Mouse (Mus musculus) layer of hippocampus, postnatal 36 days (tissue): ENCODE data around the gene Cckbr. TPM values are rescaled to one million over a fixed set of nuclear protein-coding genes. Genes with fewer than 3 reads are reported as not detected.

ENCODE experiments used
- DNase-seq, 2 experiments: peaks; one replicate each; pipeline ENCODE4 v3.0.0; 2022
- total RNA-seq, 2 experiments: library from RNA; stranded (reverse); gene quantifications; 2 replicates each; pipeline ENCODE4 v1.2.3; 2021

The Cckbr gene
- total RNA-seq, 2 experiments from 2014 or later = 5.9 to 6.6 TPM

GRCm38 (mm10) chr7:105497881-105498280 lies 72.3 kb downstream of the Cckbr start:
- DNase-seq = no peak

GRCm38 (mm10) chr7:105498854-105499492 lies 73.4 kb downstream of the Cckbr start:
- no peak for DNase-seq

DNA sequence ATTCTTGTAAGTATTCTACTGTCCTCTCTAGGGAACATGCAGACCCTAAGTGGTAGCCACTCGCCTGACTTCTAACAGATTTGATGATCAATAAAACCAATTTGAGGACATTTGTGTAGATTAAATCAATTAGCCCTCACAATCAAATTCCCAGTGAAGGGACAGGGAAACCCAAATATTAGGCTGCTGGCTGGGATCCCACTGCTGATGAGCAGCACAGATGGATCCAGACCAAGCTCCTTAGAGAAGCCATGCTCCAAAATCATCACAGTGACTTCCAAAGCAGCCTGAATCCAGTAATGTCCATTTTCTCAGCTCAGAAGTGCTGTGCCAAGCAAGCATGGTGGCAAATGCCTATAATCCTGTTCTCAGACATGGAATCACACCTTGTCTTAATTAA lies 74.1 kb downstream of the Cckbr start:
- DNase-seq = no peak

- no peak for DNase-seq
These were observed 76.5 kb downstream of the Cckbr start for GRCm38 (mm10) chr7:105501984-105502383.

DNA sequence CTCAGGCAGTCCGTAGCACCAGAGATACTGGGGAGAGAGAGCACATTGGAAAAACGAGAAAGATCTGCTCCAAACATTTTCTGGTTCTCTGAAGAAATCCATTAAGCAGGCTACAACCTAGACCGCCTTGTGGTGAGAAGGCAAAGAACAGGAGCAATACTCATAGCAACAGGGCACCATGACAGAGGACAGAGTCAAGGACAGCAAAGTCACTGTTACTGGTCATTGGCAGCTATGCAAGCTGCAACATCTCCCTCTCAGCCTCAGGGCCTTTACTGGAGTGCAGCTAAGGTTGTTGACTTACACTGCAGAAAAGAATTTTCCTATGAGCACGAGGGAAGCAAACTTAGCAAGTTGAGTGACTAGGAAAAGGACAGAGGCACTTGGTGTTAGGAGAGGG lies 81.7 kb downstream of the Cckbr start:
- no peak for DNase-seq

DNA sequence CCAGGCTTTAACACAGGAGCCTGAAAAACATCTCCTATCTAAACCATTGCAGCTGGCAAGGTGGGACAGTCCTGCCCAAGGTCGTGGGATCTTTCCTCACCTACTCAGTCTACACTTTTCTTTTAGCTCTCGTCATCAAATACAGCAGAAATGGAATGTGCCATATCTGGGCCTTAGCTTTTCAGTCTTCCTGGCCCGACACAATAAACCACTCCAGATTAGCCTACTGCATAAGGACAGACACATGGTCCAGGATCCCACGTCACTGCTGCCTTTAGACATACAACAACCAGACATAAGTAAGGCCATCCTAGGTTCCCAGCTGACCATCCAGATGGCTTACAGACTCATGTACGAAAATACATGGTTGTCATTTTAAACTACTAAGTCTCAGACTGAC lies 84.6 kb downstream of the Cckbr start:
- no peak for DNase-seq

DNA sequence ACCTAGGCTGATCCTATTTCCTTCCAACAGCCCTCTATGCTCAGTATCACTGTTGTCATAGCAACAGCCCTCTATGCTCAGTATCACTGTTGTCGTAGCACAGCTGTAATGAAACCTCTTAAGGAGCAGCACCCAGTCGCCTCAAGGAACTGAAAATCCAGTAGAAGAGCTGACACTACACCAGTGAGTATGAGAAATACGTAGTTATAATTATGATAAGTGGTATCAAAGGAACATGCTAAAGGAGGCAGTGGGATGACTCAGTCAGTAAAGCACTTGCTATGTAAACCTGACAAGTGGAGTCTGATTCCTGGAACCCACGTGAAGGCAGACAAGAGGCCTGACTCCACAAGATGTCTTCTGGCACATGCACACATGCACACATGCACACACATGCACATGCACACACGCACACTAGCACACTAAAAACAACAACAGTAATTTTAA lies 88.3 kb downstream of the Cckbr start:
- peak in 1 of 2 experiments; percentile 4 for DNase-seq

GRCm38 (mm10) chr7:105514561-105514960 lies 89.0 kb downstream of the Cckbr start:
- no peak for DNase-seq

GRCm38 (mm10) chr7:105515178-105515577 lies 89.6 kb downstream of the Cckbr start:
- peak; percentile 41 to 54 for DNase-seq

GRCm38 (mm10) chr7:105516669-105517360 lies 91.3 kb downstream of the Cckbr start:
- DNase-seq = no peak

DNA sequence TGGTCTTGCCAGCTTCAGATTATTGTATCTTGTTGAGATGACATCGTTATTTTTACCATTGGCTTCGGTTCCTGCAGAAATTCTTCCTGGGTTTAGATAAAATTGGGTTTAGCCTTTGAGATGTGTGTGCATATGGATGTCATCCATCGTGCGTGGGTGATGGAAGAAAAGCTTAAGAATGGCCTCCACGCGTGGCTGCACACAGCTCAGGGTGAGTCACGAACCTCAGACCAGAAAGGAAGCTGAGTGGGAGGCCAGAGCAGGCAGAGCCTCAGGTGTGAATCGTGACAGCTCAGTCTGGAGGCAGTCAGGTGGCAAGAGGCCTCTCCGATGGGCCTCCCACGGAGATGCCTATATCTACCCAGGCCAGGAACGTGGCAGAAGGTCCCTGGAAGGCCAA lies 93.8 kb downstream of the Cckbr start:
- DNase-seq = peak in 1 of 2 experiments; percentile 12

DNA sequence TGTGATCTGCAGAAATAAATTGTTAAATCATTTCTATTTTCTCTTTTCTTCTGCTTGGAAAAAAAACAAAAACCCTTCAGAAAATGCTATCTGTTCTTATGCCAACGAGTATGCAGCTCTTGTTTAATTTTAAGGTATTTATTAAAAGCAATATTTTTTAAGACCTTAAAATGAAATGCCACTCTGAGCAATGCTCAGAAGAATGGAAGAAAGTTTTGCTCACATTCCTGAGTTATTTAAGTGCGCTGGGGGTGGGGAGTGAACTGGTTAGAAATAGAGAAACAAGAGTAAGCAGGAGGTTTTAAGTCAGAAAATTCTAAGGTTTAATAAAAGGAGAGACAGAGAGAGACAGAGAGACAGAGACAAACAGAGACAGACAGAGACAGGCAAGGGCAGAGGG lies 94.2 kb downstream of the Cckbr start:
- DNase-seq = no peak

GRCm38 (mm10) chr7:105520201-105520600 lies 94.7 kb downstream of the Cckbr start:
- no peak for DNase-seq

Other genes with a start within 250 kb of the Cckbr start
- gene Olfr685, start 239.7 kb upstream of the Cckbr start, total RNA-seq = not detected
- not detected for gene Olfr686, start 218.2 kb upstream of the Cckbr start, total RNA-seq
- gene Olfr688, start 137.6 kb upstream of the Cckbr start, total RNA-seq = not detected
- not detected for gene Olfr689, start 114.6 kb upstream of the Cckbr start, total RNA-seq
- gene Olfr690, start 91.6 kb upstream of the Cckbr start, total RNA-seq = under 1 TPM; 0.42 to 0.51 TPM
- gene Olfr691, start 83.5 kb upstream of the Cckbr start, total RNA-seq = under 1 TPM; 0.78 to 0.95 TPM
- gene Olfr692, start 57.5 kb upstream of the Cckbr start, total RNA-seq = not detected
- gene Gm5901, start 50.7 kb upstream of the Cckbr start, total RNA-seq = not detected
- gene Fam160a2, start 25.7 kb upstream of the Cckbr start, total RNA-seq = 10 to 100 TPM; 57.6 to 58.6 TPM
- gene Cnga4, start 21.2 kb upstream of the Cckbr start, total RNA-seq = under 1 TPM; 0.43 to 0.90 TPM
- 10 to 100 TPM; 12.7 to 13.2 TPM for gene Cavin3, start 56.6 kb downstream of the Cckbr start, total RNA-seq
- 10 to 100 TPM; 78.8 to 87.0 TPM for gene Smpd1, start 128.6 kb downstream of the Cckbr start, total RNA-seq
- 100 to 1,000 TPM; 352 to 385 TPM for gene Apbb1, start 155.9 kb downstream of the Cckbr start, total RNA-seq
- gene Hpx, start 174.4 kb downstream of the Cckbr start, total RNA-seq = under 1 TPM in 1 of 2 experiments, not detected in 1; 0.22 TPM
- 100 to 1,000 TPM; 129 to 139 TPM for gene Trim3, start 207.8 kb downstream of the Cckbr start, total RNA-seq
- 10 to 100 TPM; 67.3 to 67.7 TPM for gene Timm10b, start 214.3 kb downstream of the Cckbr start, total RNA-seq
- 100 to 1,000 TPM in 1 of 2 experiments, 10 to 100 TPM in 1; 96.9 to 108 TPM for gene Arfip2, start 214.7 kb downstream of the Cckbr start, total RNA-seq
- 10 to 100 TPM; 14.7 TPM for gene Gm45799, start 214.8 kb downstream of the Cckbr start, total RNA-seq
- 1 to 10 TPM; 5.5 to 6.5 TPM for gene Dnhd1, start 225.1 kb downstream of the Cckbr start, total RNA-seq